Mouse (Mus musculus) forebrain, embryonic 13.5 days (tissue): Measurements from ENCODE around the gene Adam12. TPM values are rescaled to one million over a fixed set of nuclear protein-coding genes. Genes with fewer than 3 reads are reported as not detected.

Experiments
- ATAC-seq: fragments of 200-750 bp; cut with Nextera tagmentation; 2 replicates; pipeline ENCODE4 v1.8.0; 2017
- H3K27ac ChIP-seq: fragments of 300-500 bp; sonication (generic); 2 replicates; pipeline ENCODE4 v1.5.1; 2015; ENCODE audit warnings: inconsistent platforms, mild to moderate bottlenecking, moderate library complexity
- H3K27me3 ChIP-seq: fragments of 300-500 bp; sonication (generic); 2 replicates; pipeline ENCODE4 v1.6.1; 2015; ENCODE audit warnings: mild to moderate bottlenecking, inconsistent platforms
- H3K36me3 ChIP-seq: fragments of 300-500 bp; sonication (generic); 2 replicates; pipeline ENCODE4 v1.6.1; 2015; ENCODE audit warnings: mild to moderate bottlenecking, inconsistent platforms; ENCODE audit not compliant: poor library complexity, severe bottlenecking
- H3K4me1 ChIP-seq: fragments of 300-500 bp; sonication (generic); 2 replicates; pipeline ENCODE4 v1.6.1; 2015; ENCODE audit warnings: inconsistent platforms
- H3K4me2 ChIP-seq: fragments of 300-500 bp; sonication (generic); 2 replicates; pipeline ENCODE4 v1.6.1; 2015; ENCODE audit warnings: inconsistent platforms, mild to moderate bottlenecking, moderate library complexity
- H3K4me3 ChIP-seq: fragments of 300-500 bp; sonication (generic); 2 replicates; pipeline ENCODE4 v1.5.1; 2015; ENCODE audit warnings: mild to moderate bottlenecking, inconsistent platforms
- H3K9ac ChIP-seq: fragments of 300-500 bp; sonication (generic); 2 replicates; pipeline ENCODE4 v1.6.1; 2015; ENCODE audit warnings: mild to moderate bottlenecking, inconsistent platforms
- H3K9me3 ChIP-seq: fragments of 300-500 bp; sonication (generic); replicated peaks from 2 replicates; pipeline ENCODE4 v1.6.1; 2016; ENCODE audit warnings: inconsistent platforms
- WGBS: fragments of 180-500 bp; shearing (Covaris S2); methylation state at CpG from one replicate; pipeline ENCODE4 v1.1.7; 2015; 5-methylcytosine and 5-hydroxymethylcytosine counted together
- polyA plus RNA-seq: library from polyadenylated mRNA; unstranded; fragments of >200 nt; fragmentation: Nextera tagmentation; extraction: Ambion mirVana; gene quantifications from 2 replicates; pipeline ENCODE4 v1.2.1, GENCODE M21; 2015

Gene Adam12
- polyA plus RNA-seq, 1 experiment from 2014 or later = 1.3 TPM

DNA sequence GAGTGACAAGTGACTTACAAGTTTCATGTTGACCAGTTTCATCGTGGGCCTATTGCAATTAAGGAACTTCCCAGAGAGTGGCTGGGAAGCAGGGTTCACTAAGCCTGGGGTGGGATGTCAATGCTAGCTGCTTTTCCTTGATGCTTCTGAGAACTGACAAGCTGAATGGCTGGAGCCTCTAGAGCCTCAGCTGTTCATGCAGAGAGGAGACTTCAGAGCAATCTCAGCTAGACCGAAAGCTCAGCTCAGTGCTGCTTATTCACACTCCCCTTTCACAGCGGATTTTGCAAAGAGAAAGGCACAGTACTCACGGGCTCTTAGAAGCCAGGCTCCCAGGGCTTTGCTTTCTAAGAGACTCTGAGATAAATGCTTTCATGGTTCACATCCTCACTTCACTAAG, 295.6 kb downstream of the Adam12 start:
- Histone ChIP-seq H3K36me3 (no peaks in the 10 kb centered on the region), H3K4me3 (no peak overlapping the region), H3K9me3 (no peaks in the 10 kb centered on the region), H3K27ac (no peak overlapping the region), H3K4me1 (peaks cover 24% of the 10 kb centered on the region), H3K4me2 (no peak overlapping the region), H3K27me3 (no peaks in the 10 kb centered on the region), H3K9ac (no peak overlapping the region)
- no peak for ATAC-seq
- 5% methylated on average over 4 of the region's 4 CpGs for WGBS

GRCm38 (mm10) chr7:133933378-133933777, 298.6 kb downstream of the Adam12 start:
- no peak overlapping the region for H3K27ac ChIP-seq
- ATAC-seq = no peak
- H3K4me1 ChIP-seq = peaks cover 24% of the 10 kb centered on the region
- no peak overlapping the region for H3K4me2 ChIP-seq
- 33% methylated on average over 6 of the region's 6 CpGs for WGBS
- H3K36me3 ChIP-seq = no peaks in the 10 kb centered on the region
- H3K9ac ChIP-seq = no peak overlapping the region
- no peaks in the 10 kb centered on the region for H3K9me3 ChIP-seq
- no peak overlapping the region for H3K4me3 ChIP-seq
- H3K27me3 ChIP-seq = no peaks in the 10 kb centered on the region

DNA sequence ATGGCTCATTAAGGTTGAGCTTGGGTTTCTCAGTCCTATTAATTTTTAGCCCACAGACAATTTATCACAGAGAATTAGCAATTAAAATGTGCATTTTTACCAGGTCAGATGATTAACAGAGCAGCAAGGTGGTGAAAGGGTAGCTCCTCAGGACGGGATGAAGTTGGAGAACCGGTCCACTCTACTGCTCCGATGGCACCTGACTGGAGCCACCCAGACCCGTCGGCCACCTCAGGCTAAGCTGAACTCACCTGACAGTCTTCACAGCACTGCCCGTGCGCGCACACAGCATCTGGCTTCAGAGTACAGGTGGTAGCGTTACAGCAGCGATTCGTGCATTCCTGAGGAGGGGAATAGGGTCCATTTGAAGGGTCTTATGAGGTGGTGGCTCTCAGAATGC, 300.5 kb downstream of the Adam12 start:
- no peak overlapping the region for H3K9ac ChIP-seq
- WGBS = 89% methylated on average over 11 of the region's 11 CpGs

GRCm38 (mm10) chr7:133928981-133929380, 303.0 kb downstream of the Adam12 start:
- ATAC-seq = no peak
- Histone ChIP-seq H3K4me1 (peaks cover 13% of the 10 kb centered on the region), H3K4me2 (no peak overlapping the region), H3K9ac (no peak overlapping the region), H3K4me3 (no peak overlapping the region), H3K9me3 (no peaks in the 10 kb centered on the region), H3K27ac (no peak overlapping the region), H3K36me3 (no peaks in the 10 kb centered on the region), H3K27me3 (no peaks in the 10 kb centered on the region)
- 93% methylated on average over 3 of the region's 3 CpGs for WGBS

More for the DNA sequence above, 300.5 kb downstream of the Adam12 start:
- Histone ChIP-seq H3K4me1 (peaks cover 23% of the 10 kb centered on the region), H3K4me3 (no peak overlapping the region), H3K9me3 (no peaks in the 10 kb centered on the region), H3K36me3 (no peaks in the 10 kb centered on the region), H3K4me2 (no peak overlapping the region), H3K27ac (no peak overlapping the region), H3K27me3 (no peaks in the 10 kb centered on the region)
- ATAC-seq = no peak

DNA sequence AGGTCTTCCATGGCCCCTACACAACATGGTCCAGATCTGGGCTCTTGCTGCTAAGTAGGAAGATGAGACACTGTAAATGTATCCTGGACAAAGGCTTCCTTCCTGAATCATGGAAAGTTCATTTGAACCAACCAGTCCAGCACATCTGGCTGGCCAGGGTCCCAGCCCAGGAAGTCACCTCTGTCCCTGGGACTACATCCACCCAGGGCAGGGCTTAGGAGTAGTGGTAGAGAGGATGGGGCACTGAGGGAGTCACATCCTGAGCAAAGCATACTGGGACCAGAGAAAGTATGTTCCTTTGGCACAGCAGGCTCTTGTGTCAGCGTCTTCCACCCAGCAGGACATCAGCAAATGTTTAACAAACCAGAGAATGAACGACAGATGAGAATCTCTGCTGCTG, 306.2 kb downstream of the Adam12 start:
- H3K9me3 ChIP-seq = no peaks in the 10 kb centered on the region
- H3K4me1 ChIP-seq = no peaks in the 10 kb centered on the region
- no peak for ATAC-seq
- H3K4me3 ChIP-seq = no peak overlapping the region
- no peaks in the 10 kb centered on the region for H3K27me3 ChIP-seq
- no peak overlapping the region for H3K27ac ChIP-seq
- H3K36me3 ChIP-seq = no peaks in the 10 kb centered on the region
- WGBS = 65% methylated on average over 2 of the region's 2 CpGs
- no peak overlapping the region for H3K9ac ChIP-seq
- no peak overlapping the region for H3K4me2 ChIP-seq

DNA sequence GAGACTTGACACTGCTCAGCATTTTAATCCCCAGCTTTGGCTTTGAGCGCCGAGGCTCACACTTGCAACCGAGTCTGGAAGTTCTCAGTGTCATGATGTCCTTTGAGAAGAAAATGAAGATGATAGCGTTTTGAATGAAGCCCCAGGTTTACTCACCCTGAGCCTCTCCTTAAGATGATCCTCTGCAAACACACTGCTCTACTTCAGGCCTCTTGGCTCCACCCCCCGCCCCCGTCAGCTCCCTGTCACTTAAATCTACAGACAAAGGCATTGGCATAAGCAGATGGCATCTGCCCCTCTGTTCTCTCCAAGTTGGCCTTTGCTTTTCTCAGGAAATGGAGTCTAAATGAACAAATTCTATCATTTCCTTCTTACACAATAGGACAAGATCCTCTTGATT, 308.0 kb downstream of the Adam12 start:
- WGBS = 68% methylated on average over 6 of the region's 6 CpGs
- Histone ChIP-seq H3K9ac (no peak overlapping the region), H3K36me3 (no peaks in the 10 kb centered on the region), H3K27ac (no peak overlapping the region), H3K27me3 (no peaks in the 10 kb centered on the region), H3K4me3 (no peak overlapping the region), H3K9me3 (no peaks in the 10 kb centered on the region), H3K4me1 (no peaks in the 10 kb centered on the region), H3K4me2 (no peak overlapping the region)
- ATAC-seq = no peak

DNA sequence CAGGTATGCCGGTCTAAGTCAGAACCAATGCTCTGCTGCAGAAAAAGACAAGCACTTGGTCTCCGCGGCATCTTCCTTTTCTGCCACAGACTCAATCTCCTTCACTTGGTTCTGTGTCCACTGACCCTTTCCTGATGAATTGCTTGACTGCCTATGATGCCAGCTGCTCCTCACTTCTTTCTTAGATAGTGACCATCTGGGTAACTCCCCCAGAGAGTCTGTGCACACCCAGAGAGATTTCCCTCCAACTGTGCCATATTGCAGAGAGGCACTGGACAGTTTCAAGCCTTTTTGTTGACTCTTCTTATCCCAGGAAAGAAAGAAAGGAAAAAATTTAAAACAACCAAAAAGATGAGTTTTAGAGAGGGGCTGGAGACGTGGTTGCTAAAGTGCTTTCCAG, 310.7 kb downstream of the Adam12 start:
- Histone ChIP-seq H3K27me3 (no peaks in the 10 kb centered on the region), H3K27ac (no peak overlapping the region), H3K36me3 (no peaks in the 10 kb centered on the region), H3K9ac (no peak overlapping the region), H3K4me3 (no peak overlapping the region), H3K9me3 (no peaks in the 10 kb centered on the region), H3K4me2 (no peak overlapping the region), H3K4me1 (no peaks in the 10 kb centered on the region)
- WGBS = 96% methylated on average over 4 of the region's 4 CpGs
- ATAC-seq = no peak

DNA sequence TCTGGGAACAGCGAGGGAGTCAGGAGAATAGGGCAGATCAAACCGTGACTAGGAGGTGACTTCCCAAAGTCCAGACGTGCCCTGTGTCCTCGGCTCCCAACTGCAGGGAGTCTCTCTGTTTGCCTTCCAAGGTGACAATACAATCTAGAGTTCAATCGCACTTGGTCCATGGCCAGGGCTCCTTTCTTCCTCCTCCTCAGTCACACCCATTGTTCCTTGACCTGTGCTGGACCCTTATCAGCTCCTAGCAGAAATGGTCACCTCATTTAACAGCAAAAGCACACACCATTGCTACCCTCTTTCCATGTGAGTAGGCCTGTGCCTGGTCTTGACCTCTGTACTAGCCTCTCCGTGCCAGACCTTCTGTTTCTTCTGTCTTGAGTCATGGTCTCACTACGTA, 311.2 kb downstream of the Adam12 start:
- WGBS = 89% methylated on average over 7 of the region's 7 CpGs

GRCm38 (mm10) chr7:133919918-133920317, 312.0 kb downstream of the Adam12 start:
- Histone ChIP-seq H3K4me3 (no peak overlapping the region), H3K9ac (no peak overlapping the region), H3K4me2 (no peak overlapping the region), H3K27ac (no peak overlapping the region), H3K9me3 (no peaks in the 10 kb centered on the region), H3K27me3 (no peaks in the 10 kb centered on the region), H3K36me3 (no peaks in the 10 kb centered on the region), H3K4me1 (no peaks in the 10 kb centered on the region)
- WGBS = 93% methylated on average over 5 of the region's 5 CpGs
- no peak for ATAC-seq

More for the DNA sequence above, 311.2 kb downstream of the Adam12 start:
- Histone ChIP-seq H3K27ac (no peak overlapping the region), H3K4me3 (no peak overlapping the region), H3K4me1 (no peaks in the 10 kb centered on the region), H3K9me3 (no peaks in the 10 kb centered on the region), H3K4me2 (no peak overlapping the region), H3K27me3 (no peaks in the 10 kb centered on the region), H3K9ac (no peak overlapping the region), H3K36me3 (no peaks in the 10 kb centered on the region)
- ATAC-seq = no peak

DNA sequence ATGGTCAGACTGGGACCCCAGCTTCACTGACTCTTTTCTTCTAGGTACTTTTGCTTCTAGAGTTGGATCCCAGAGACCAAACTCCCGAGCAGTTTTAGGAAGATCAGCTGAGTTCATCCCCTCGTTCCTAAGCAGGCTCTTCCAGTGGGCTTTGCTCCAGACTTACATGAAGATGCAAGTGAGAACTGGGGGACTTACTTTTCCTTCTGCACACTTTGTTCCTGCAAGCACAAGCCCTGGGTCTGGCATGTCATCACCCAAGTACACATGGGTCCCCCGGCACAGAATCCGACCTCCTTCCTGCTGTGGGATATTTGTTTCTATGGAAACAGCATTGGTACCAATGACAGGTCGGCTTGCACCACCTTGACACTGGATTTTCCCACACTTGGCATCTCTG, 312.6 kb downstream of the Adam12 start:
- 63% methylated on average over 5 of the region's 5 CpGs for WGBS
- H3K36me3 ChIP-seq = no peaks in the 10 kb centered on the region
- no peak for ATAC-seq
- H3K4me3 ChIP-seq = no peak overlapping the region
- H3K9ac ChIP-seq = no peak overlapping the region
- H3K27ac ChIP-seq = no peak overlapping the region
- H3K9me3 ChIP-seq = no peaks in the 10 kb centered on the region
- no peaks in the 10 kb centered on the region for H3K27me3 ChIP-seq
- no peak overlapping the region for H3K4me2 ChIP-seq
- no peaks in the 10 kb centered on the region for H3K4me1 ChIP-seq

DNA sequence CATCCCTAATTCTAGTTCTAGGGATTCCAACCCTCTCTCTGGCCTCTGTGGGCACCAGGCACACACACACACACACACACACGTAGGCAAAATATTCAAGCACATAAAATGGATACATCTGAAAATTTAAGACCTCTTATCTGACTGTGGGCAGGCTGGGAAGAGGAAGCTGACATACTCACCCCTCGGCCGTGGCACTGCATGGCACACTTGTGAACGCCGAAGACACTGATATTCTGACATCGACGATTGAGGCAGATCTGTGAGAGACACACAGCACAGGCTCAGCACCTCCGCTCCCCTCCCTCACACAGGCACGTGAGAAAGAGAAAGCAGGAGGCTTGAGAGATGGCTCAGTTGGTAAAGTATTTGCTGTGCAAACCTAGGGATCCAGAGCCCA, 315.7 kb downstream of the Adam12 start:
- no peak overlapping the region for H3K9ac ChIP-seq
- no peaks in the 10 kb centered on the region for H3K4me1 ChIP-seq
- H3K36me3 ChIP-seq = no peaks in the 10 kb centered on the region
- ATAC-seq = no peak
- no peaks in the 10 kb centered on the region for H3K27me3 ChIP-seq
- no peak overlapping the region for H3K27ac ChIP-seq
- H3K4me3 ChIP-seq = no peak overlapping the region
- 88% methylated on average over 9 of the region's 9 CpGs for WGBS
- no peaks in the 10 kb centered on the region for H3K9me3 ChIP-seq
- H3K4me2 ChIP-seq = no peak overlapping the region

GRCm38 (mm10) chr7:133911881-133912280, 320.1 kb downstream of the Adam12 start:
- Histone ChIP-seq H3K4me2 (no peak overlapping the region), H3K9ac (no peak overlapping the region), H3K4me1 (no peaks in the 10 kb centered on the region), H3K27me3 (no peaks in the 10 kb centered on the region), H3K27ac (no peak overlapping the region), H3K4me3 (no peak overlapping the region), H3K9me3 (no peaks in the 10 kb centered on the region), H3K36me3 (no peaks in the 10 kb centered on the region)
- ATAC-seq = no peak
- WGBS = 85% methylated on average over 3 of the region's 3 CpGs

DNA sequence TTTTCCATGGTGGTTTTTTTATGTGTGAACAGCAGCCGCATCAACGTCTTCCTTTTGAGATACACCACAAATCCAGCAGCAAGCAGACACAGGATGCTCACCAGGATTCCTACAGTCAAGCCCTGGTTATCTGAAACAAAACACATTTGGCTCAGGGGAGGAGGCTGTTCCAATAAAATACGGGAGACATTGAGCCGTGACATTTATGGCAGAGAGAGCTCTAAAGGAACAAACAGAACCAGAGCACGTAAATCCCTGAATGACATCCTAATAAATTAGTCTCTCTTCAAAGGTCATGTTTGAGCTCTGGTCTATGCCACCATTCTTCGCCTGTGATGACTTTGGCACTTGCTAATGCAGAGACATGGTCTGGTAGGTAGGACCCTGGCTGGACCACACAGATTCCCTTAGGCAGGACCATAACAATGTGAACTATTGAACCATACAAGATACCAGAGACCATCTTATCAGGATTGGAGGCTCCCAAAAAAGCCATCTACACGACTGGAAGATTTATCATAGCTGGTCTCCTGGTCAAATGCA, 322.0 kb downstream of the Adam12 start:
- no peak overlapping the region for H3K4me2 ChIP-seq
- H3K9ac ChIP-seq = no peak overlapping the region
- no peak overlapping the region for H3K4me3 ChIP-seq
- WGBS = 90% methylated on average over 7 of the region's 7 CpGs
- no peaks in the 10 kb centered on the region for H3K9me3 ChIP-seq
- no peaks in the 10 kb centered on the region for H3K27me3 ChIP-seq
- H3K4me1 ChIP-seq = no peaks in the 10 kb centered on the region
- ATAC-seq = no peak
- H3K27ac ChIP-seq = no peak overlapping the region
- no peaks in the 10 kb centered on the region for H3K36me3 ChIP-seq
